Mouse (Mus musculus) ES-Bruce4 (cell line): Measurements from ENCODE around the gene Uqcr11.

Experiments used
- CTCF ChIP-seq: IDR thresholded peaks from one replicate; pipeline ENCODE4 v1.8.1; 2011; ENCODE audit warnings: low read depth, low read length
- EP300 ChIP-seq: IDR thresholded peaks from 2 replicates; pipeline ENCODE4 v1.6.1; 2011; ENCODE audit warnings: low read depth, low read length; ENCODE audit not compliant: insufficient read depth
- POLR2A ChIP-seq: IDR thresholded peaks from one replicate; pipeline ENCODE4 v1.8.1; 2011; ENCODE audit warnings: low read length; ENCODE audit not compliant: insufficient read depth

DNA sequence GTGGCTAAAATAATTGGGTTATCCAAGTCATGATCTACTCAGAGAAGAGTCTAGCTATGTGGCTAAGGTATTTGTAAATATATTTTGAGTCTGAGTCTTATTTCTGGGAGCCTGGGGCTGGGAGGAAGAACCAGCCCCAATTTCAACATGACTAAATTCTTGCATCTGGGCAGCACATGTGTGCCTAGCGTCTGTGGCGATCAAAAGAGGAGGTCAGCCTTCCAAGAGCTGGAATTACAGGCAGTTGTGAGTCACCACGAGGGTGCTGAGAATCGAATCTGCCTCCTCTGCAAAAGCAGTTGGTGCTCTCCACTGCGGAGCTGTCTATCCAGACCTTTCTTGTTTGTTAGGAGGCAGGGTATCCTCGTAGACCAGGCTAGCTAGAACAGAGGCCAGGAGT, 40.9 kb downstream of the Uqcr11 start:
- TF ChIP-seq CTCF (no peak), EP300 (no peak), POLR2A (no peak)
